Mouse (Mus musculus) c-Kit-positive CD71-negative TER-119-negative erythroid progenitor cells, embryonic 14.5 days (primary cell): ENCODE data around the gene Psmd3.
A peak's percentile ranks its signal among the peaks of the same experiment; 100 is the strongest.
"Not testable (repeated sequence)": the region's sequence is repeated elsewhere in the genome, so short reads cannot be mapped to it uniquely, and the experiment has no call there.

ENCODE experiments used
- DNase-seq: peaks from one replicate; pipeline ENCODE4 v3.0.0-alpha.2; 2013; ENCODE audit warnings: low read depth

Gene Psmd3

DNA sequence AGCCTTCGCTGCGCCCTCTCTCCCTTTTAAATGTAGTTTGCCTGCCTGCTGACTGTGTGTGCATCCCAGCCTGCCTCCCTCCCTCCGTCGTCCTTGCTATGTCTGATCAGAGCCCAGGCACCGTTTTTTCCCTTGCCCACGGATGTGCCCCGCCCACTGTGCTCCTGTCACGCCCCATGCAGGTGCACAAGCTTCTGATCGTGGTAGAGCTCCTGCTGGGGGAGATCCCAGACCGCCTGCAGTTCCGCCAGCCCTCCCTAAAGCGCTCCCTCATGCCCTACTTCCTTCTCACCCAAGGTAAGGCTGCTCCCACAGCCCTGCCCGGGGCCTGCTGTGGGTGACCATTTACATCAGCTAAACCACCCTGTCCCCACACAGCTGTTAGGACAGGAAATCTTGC lies 10.8 kb downstream of the Psmd3 start:
- DNase-seq, result no peak

- DNase-seq, result no peak
Measured at GRCm38 (mm10) chr11:98693746-98694145, 11.4 kb downstream of the Psmd3 start.

DNA sequence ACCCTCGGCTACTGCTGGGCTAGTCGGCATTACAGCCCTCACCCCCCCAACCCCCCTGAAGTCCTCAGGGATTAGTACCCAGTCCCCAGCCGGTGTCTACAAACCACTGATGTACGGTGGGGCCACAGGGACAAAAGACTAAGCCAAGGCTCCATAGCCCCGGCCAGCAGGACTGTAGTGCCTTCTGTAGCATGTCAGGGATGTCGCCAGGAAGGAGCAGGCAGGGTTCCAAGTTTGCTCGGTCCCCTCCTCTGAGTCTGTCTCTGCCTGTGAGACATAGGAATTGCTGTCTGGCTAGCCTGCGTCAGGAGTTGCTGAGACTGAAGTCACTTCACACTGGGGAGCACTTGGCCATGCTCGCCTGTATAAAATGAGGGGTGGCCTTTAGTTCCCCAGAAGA lies 11.9 kb downstream of the Psmd3 start:
- DNase-seq, result no peak

GRCm38 (mm10) chr11:98695408-98695807 lies 13.1 kb downstream of the Psmd3 start:
- no peak for DNase-seq

- no peak for DNase-seq
Measured at GRCm38 (mm10) chr11:98696454-98697216, 14.3 kb downstream of the Psmd3 start.

GRCm38 (mm10) chr11:98697225-98697624 lies 14.9 kb downstream of the Psmd3 start:
- no peak for DNase-seq

DNA sequence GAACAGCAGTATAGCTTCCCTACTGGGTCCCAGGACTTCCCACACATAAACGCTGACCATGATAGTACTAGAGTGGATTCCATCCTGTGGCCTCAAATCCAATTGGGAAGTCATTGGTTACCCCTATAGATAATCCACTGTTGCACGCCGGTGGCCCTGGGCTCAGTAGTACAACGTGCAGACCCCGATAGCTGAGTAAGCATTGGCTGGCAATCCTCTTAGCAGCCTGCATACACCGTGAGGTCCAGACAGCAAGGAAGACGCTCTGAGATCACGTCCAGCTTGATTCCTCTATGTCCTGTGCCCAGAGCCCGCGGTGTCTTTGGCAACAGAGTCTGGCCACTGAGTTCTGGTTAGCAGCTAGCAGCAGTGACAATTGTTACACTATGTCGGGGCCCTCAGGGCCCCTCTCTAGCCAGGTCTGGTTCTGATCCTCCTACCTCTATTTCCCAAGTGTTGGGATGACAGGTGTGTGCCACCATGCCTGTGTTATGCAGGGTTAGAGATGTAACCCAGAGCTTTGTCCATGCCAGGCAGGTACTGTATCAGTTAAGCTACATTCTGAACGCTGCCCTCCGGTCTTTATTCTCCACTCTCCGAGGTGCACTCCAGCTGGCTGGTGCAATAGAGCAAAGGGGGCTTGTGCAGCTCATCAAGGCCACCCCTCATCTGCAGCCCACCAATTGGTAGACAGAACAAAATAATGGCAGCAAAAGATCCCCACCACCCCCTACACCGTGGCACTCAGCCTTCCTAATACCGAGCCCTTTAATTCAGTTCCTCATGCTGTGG lies 16.7 kb downstream of the Psmd3 start:
- DNase-seq, result no peak

DNA sequence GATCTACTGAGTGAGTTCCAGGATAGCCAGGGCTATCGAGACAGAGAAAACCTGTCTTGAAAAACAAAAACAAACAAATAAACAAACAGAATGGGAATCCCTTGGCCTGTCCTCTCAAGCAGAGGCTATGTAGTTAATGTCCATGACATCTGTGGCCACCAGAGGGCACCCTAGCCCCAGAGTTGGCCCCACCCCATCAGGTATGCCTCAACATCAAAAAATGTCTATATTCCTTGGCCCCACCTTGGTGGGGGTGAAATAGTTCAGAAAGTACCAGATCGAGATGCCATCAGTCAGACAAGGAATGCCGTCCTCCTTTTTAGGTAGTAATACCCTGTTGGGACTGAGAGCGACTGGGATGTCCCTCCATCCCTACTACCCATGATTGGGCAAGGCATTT lies 17.6 kb downstream of the Psmd3 start:
- DNase-seq, result peak; percentile 67

DNA sequence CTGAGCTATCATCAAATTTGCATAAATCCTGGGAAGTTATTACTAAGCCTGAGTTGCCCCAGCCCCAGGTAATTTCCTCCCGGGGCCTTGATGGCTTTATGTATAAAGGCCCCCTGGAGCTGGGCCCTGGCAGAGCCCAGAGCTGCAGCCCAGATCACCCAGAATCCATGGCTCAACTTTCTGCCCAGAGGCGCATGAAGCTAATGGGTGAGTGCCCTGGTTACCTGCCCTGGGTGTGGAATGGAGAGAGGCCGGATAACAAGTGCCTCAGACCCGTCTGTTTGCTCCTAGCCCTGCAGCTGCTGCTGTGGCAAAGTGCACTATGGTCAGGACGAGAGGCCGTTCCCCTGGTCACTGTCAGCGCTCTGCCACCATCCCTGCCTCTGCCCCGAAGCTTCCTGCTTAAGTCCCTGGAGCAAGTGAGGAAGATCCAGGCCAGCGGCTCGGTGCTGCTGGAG lies 18.9 kb downstream of the Psmd3 start, which contains the start of gene Csf3:
Gene Csf3 (plus strand): TSS at position 51 of the 458 bp plus-strand sequence.
- no peak for DNase-seq

GRCm38 (mm10) chr11:98702323-98702722 lies 20.0 kb downstream of the Psmd3 start:
- DNase-seq, result no peak

- DNase-seq, result no peak
Measured at GRCm38 (mm10) chr11:98705021-98705420, 22.7 kb downstream of the Psmd3 start.

DNA sequence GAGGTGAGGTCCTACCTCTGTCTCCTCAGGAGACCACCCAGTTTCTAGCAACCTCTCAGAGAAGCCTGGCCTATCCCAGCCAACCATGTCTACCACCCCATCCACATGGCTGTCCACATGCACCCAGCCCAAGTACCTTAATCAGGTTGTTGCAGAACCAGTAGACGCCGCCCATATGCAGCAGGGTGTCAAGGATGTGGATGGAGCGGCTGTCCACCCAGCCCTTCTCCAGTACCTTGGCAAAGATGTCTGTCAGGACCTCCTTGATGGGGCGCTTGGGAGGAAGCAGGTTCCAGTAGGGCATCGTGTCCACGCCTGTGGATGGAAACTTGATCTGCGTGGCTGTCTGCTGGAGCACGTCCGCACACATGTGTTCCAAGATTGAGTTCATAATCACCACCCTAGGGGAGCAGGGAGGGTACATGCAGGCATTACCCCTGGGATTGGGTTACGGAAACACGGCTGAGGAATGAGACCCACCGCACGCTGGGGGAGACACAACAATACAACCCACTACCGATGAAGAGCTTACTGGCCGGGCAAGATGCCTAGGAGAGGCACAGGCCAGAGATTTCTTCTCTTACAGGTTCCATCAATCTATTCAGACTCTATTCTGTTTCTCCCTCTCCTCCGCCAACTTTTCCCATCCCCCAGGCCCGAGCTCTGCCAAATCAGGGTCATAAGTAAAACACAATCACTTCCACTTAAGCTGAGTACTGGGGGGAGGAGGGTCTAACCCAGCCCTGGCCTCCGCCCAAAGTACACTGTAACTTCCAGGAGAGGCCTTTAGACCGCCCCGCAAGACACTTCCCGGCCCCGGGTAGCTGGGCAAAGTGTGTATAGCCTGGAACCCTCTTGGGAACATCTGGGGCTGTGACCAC lies 25.3 kb downstream of the Psmd3 start:
- DNase-seq, result no peak

DNA sequence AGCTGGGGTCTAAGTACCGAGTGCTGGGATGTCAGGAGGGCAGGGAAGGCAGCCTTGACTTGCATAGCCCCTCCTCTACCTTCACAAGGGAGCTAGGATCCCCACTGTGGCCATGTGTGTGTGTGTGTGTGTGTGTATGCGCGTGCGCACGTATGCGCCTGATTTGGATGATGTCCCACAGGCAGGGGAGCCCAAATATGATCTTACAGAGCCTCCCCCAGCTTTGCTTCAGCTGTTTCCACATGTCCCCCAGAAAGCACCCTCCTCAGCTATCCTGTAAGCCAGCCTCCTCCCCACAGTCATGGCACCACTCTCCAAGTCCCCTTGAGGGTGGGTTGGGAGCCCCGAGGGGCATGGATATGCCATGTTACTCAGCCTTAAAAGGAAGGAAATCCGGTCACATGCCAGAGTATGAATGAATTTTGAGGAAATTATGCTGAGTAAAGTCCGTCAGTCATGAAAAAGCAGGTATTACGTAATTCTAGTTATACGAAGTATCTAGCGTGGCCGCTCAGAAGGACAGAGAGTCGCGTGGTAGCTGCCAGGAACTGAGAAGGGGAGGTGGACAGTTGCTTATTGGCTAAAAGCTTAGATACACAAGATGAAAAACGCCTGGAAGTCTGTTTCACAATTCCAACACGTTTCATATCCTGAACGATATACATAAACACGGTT lies 26.1 kb downstream of the Psmd3 start:
- no peak for DNase-seq

DNA sequence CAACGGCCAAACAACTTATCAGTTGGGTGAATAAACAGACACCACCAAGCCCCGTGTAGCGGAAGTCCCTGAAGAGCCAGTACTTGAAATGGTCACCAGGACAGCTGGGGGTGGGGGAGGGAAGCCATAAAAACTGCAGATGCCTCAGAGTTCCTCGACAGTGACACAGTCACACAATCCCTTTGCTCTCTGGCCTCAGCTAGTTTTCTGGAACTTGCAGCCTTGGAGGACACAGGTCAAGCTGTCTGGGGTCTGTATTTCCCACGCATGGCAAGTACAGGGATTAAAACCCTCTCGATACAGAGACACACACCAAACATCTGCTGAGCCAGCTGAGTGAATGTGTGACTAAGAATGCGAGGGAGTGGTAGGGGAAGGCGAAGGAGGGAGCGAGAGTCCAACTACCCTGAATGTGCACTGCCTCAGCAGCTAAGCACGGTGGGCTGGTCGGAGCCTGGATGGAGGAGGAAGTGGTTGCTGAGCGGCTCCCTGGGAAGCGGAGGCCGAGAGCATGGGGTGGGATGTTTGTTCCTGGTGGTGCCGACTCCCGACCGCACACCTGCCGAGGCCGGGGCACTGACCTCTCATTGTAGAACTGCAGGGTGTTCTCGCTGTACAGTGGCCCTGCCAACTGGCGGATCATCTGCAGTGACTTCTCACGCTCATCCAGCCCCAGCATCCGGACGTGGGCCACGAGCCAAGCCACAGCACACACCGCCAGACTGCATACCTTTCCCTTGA lies 26.8 kb downstream of the Psmd3 start:
- DNase-seq, result no peak

DNA sequence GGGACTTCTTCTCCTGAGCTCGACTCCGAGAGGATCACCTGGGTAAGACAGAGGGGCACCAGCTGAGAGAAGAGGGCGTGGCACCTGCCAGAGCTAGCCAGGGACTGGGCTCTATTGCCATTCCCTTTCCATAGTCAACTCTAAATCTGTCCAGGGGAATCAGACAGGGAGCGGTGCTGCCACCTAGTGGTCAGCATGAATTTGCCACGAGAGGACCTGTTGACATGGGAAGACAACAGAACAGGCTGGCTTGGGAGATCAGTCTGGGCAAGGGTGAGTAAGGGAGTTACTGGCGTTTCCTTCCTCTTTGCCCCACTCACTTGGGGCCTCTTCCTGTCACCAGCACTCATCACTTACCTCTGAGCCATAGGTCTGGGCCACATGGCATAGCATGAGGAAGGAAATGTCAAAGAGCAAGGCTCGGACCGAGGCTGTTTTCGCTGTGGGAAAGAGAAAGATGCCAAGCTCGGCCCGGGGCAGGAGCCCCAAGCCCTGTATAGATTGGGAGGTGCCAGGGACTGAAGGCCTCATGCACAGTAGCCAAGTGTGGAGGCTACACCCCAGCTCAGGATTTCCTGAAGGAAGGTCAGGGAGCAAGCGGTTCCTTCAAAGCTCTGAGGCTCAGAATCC lies 28.2 kb downstream of the Psmd3 start:
- DNase-seq, result peak; percentile 95

- no peak for DNase-seq
Measured at GRCm38 (mm10) chr11:98711046-98711434, 28.7 kb downstream of the Psmd3 start.

DNA sequence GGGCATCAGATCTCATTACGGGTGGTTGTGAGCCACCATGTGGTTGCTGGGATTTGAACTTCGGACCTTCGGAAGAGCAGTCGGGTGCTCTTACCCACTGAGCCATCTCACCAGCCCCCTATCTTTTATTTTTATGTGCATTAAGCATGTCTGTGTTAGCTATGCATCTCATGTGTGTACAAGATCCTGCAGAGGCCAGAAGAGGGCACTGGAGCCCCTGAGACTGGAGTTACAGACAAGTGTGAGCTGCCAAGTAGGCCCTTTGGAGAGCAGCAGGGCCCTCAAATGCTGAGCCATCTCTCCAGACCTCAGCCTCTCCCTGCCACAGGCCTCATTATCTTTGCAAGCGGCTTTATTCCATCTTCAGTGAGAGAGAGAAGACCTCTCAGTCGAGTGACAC lies 29.7 kb downstream of the Psmd3 start:
- DNase-seq, result not testable (repeated sequence)

DNA sequence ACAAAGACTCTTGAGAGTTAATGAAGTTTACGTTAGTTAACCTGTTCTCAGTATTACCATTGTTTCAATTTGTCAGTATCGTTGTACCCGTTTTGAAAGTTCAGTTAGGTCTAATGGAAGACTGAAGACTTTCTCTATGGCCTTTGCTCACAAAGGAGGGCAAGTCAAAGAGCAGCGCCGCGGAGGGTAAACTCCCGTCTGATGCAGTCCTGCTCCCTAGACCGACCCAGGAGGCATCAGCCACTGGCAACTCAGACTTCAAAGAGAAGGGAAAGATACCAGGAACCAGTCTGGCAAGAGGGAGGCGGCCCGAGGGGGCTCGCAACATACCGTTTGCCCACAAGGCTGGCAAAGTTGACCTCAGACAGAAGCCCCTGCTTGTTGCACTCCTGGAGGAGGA lies 31.3 kb downstream of the Psmd3 start:
- no peak for DNase-seq

GRCm38 (mm10) chr11:98715946-98716345 lies 33.6 kb downstream of the Psmd3 start:
- no peak for DNase-seq

- DNase-seq, result no peak
Measured at GRCm38 (mm10) chr11:98717904-98718303, 35.5 kb downstream of the Psmd3 start.

- DNase-seq, result no peak
Measured at GRCm38 (mm10) chr11:98720756-98721155, 38.4 kb downstream of the Psmd3 start.
